Mouse (Mus musculus) neural tube, embryonic 11.5 days (tissue): Measurements from ENCODE around the gene Igf2bp2. TPM values are rescaled to one million over a fixed set of nuclear protein-coding genes. Genes with fewer than 3 reads are reported as not detected.

Experiments used
- ATAC-seq: fragments of 200-750 bp; cut with Nextera tagmentation; 2 replicates; pipeline ENCODE4 v1.8.0; 2017; ENCODE audit warnings: moderate number of reproducible peaks, mild to moderate bottlenecking, moderate TSS enrichment, moderate library complexity; ENCODE audit not compliant: insufficient read depth, low FRiP score, low TSS enrichment
- DNase-seq: peaks from one replicate; pipeline ENCODE4 v3.0.0-alpha.2; 2015; ENCODE audit warnings: low spot score
- H3K27ac ChIP-seq: fragments of 300-500 bp; sonication (generic); 2 replicates; pipeline ENCODE4 v1.5.1; 2014; ENCODE audit warnings: low read depth, mild to moderate bottlenecking, low read length
- H3K27me3 ChIP-seq: fragments of 300-500 bp; sonication (generic); 2 replicates; pipeline ENCODE4 v1.6.1; 2014; ENCODE audit warnings: mild to moderate bottlenecking, low read length, mixed read lengths; ENCODE audit not compliant: control insufficient read depth, insufficient read depth
- H3K36me3 ChIP-seq: fragments of 300-500 bp; sonication (generic); 2 replicates; pipeline ENCODE4 v1.6.1; 2014; ENCODE audit warnings: mild to moderate bottlenecking, low read length, moderate library complexity, mixed read lengths; ENCODE audit not compliant: control insufficient read depth, insufficient read depth
- H3K4me1 ChIP-seq: fragments of 300-500 bp; sonication (generic); 2 replicates; pipeline ENCODE4 v1.6.1; 2014; ENCODE audit warnings: low read length, mixed read lengths; ENCODE audit not compliant: control insufficient read depth, insufficient read depth
- H3K4me2 ChIP-seq: fragments of 300-500 bp; sonication (generic); 2 replicates; pipeline ENCODE4 v1.6.1; 2014; ENCODE audit warnings: low read depth, mild to moderate bottlenecking, moderate library complexity
- H3K4me3 ChIP-seq: fragments of 300-500 bp; sonication (generic); 2 replicates; pipeline ENCODE4 v1.5.1; 2014; ENCODE audit warnings: low read depth, low read length
- H3K9ac ChIP-seq: fragments of 300-500 bp; sonication (generic); 2 replicates; pipeline ENCODE4 v1.6.1; 2014; ENCODE audit warnings: mild to moderate bottlenecking, low read length
- H3K9me3 ChIP-seq: fragments of 300-500 bp; sonication (generic); 2 replicates; pipeline ENCODE4 v1.6.1; 2016; ENCODE audit warnings: low read length; ENCODE audit not compliant: control insufficient read depth
- WGBS: fragments of 180-500 bp; shearing (Covaris S2); extraction: QIAGEN DNeasy Blood & Tissue Kit; methylation state at CpG from one replicate; pipeline ENCODE4 v1.1.7; 2014; 5-methylcytosine and 5-hydroxymethylcytosine counted together
- polyA plus RNA-seq: library from polyadenylated mRNA; unstranded; fragments of >200 nt; fragmentation: Nextera tagmentation; extraction: Ambion mirVana; gene quantifications from 2 replicates; pipeline ENCODE4 v1.2.1, GENCODE M21; 2014

Igf2bp2 gene
- polyA plus RNA-seq, 1 experiment from 2014 or later = 141 TPM

DNA sequence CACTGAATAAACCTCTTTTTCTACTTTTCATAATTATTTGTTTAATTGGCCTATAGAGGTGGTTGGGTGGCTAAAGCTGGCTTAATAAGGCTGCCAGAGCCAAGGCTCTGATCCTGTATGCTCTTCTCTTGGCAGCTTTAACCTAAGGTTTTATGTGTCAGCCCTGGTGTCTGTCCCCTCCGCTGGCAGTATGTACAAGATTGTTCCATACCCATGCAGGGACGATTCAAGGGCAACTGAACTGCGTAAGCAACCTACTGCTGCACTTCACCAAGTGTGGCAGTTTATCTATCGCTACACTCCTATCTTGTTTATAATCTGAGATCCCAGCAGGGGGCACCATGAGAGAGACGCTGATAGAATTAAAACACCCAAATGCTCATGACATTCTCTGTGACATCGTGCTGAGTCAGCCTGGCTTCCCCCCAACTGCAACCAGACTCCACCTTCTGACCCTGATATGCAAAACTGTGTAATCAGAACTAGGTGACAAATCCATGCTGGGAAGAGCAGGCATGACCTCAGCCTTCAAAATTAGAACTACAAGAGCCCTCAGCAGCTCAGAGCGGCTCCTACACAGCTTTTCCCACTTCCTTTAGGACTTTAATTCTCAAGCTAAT lies 55.1 kb downstream of the Igf2bp2 start:
- Histone ChIP-seq H3K9me3 (no peaks in the 10 kb centered on the region), H3K27ac (no peak overlapping the region), H3K27me3 (no peaks in the 10 kb centered on the region), H3K4me1 (no peaks in the 10 kb centered on the region), H3K36me3 (no peaks in the 10 kb centered on the region; the same call in 1 of the 2 replicates), H3K4me2 (no peak overlapping the region), H3K9ac (no peak overlapping the region), H3K4me3 (no peak overlapping the region)
- ATAC-seq (no peak), DNase-seq (no peak)
- WGBS = 81% methylated on average over 7 of the region's 7 CpGs

DNA sequence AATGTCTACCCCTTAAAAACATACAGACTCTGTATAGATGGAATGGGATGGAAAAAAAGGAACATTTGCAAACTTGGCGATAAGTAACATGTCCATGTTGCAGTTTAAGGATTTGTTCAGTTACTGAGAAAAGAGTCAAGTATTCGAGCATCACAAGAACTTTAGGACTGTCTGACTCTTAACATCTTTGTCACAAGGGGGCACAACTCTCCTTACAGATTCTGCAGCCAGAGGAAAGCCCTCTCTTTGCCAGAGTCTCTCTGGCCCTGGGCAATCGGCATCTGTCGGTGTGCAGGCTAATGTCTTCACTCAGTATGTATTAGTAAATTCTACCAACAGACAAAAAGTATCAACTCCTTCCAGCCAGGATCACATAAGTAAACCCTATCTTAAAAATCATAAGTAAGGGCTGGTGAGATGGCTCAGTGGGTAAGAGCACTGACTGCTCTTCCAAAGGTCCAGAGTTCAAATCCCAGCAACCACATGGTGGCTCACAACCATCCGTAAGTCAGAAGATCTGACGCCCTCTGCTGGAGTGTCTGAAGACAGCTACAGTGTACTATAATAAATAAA lies 57.0 kb downstream of the Igf2bp2 start:
- no peak overlapping the region for H3K4me2 ChIP-seq
- no peaks in the 10 kb centered on the region for H3K27me3 ChIP-seq
- H3K4me3 ChIP-seq = no peak overlapping the region
- no peaks in the 10 kb centered on the region for H3K9me3 ChIP-seq
- ATAC-seq (no peak), DNase-seq (no peak)
- WGBS = 88% methylated on average over 6 of the region's 6 CpGs
- no peaks in the 10 kb centered on the region for H3K4me1 ChIP-seq
- H3K27ac ChIP-seq = no peak overlapping the region
- no peaks in the 10 kb centered on the region; the same call in 1 of the 2 replicates for H3K36me3 ChIP-seq
- H3K9ac ChIP-seq = no peak overlapping the region

DNA sequence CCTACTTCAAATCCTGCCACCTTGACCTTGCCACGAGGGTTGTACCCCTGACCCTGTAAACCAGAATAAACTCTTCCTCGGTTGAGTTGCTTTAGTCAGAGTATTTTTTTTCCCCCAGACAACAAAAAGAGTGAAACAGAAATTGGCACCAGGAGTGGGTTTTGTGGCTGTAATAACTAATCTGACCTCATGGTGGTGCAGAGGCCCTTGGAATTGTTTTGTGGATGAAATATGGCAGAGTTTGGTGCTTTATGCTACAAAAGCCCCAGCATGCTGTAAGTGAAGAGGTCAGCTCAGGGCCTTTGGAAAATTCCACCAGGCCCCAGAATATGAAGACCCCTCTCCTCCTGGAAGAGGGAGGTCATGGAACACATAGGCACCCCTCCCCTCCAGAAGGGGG lies 63.0 kb downstream of the Igf2bp2 start:
- no peaks in the 10 kb centered on the region for H3K36me3 ChIP-seq
- no peak overlapping the region for H3K27ac ChIP-seq
- H3K4me3 ChIP-seq = no peak overlapping the region
- no peak overlapping the region for H3K4me2 ChIP-seq
- H3K4me1 ChIP-seq = no peaks in the 10 kb centered on the region; the same call in 1 of the 2 replicates
- no peaks in the 10 kb centered on the region for H3K9me3 ChIP-seq
- no peak overlapping the region for H3K9ac ChIP-seq
- no peaks in the 10 kb centered on the region for H3K27me3 ChIP-seq
- WGBS = 88% methylated on average over 2 of the region's 2 CpGs
- no peak for DNase-seq
- ATAC-seq = no peak

GRCm38 (mm10) chr16:22097659-22098058 lies 65.4 kb downstream of the Igf2bp2 start:
- ATAC-seq (no peak), DNase-seq (no peak)
- Histone ChIP-seq H3K27me3 (no peaks in the 10 kb centered on the region), H3K4me2 (no peak overlapping the region), H3K9ac (no peak overlapping the region), H3K9me3 (no peaks in the 10 kb centered on the region), H3K27ac (no peak overlapping the region), H3K4me1 (no peaks in the 10 kb centered on the region; the same call in 1 of the 2 replicates), H3K36me3 (no peaks in the 10 kb centered on the region), H3K4me3 (no peak overlapping the region)
- 53% methylated on average over 7 of the region's 7 CpGs for WGBS

GRCm38 (mm10) chr16:22095751-22096150 lies 67.3 kb downstream of the Igf2bp2 start:
- ATAC-seq (no peak), DNase-seq (no peak)
- no peaks in the 10 kb centered on the region for H3K27me3 ChIP-seq
- H3K36me3 ChIP-seq = no peaks in the 10 kb centered on the region
- H3K4me2 ChIP-seq = no peak overlapping the region
- no peaks in the 10 kb centered on the region; the same call in 1 of the 2 replicates for H3K4me1 ChIP-seq
- H3K27ac ChIP-seq = no peak overlapping the region
- WGBS = 93% methylated on average over 1 of the region's 1 CpGs
- no peak overlapping the region for H3K4me3 ChIP-seq
- H3K9ac ChIP-seq = no peak overlapping the region
- H3K9me3 ChIP-seq = no peaks in the 10 kb centered on the region

GRCm38 (mm10) chr16:22091255-22091783 lies 71.8 kb downstream of the Igf2bp2 start:
- ATAC-seq (no peak), DNase-seq (no peak)
- Histone ChIP-seq H3K27ac (no peak overlapping the region), H3K27me3 (no peaks in the 10 kb centered on the region), H3K36me3 (no peaks in the 10 kb centered on the region; the same call in 1 of the 2 replicates), H3K9me3 (no peaks in the 10 kb centered on the region), H3K4me2 (no peak overlapping the region), H3K4me3 (no peak overlapping the region), H3K4me1 (no peaks in the 10 kb centered on the region), H3K9ac (no peak overlapping the region)
- 95% methylated on average over 3 of the region's 3 CpGs for WGBS

DNA sequence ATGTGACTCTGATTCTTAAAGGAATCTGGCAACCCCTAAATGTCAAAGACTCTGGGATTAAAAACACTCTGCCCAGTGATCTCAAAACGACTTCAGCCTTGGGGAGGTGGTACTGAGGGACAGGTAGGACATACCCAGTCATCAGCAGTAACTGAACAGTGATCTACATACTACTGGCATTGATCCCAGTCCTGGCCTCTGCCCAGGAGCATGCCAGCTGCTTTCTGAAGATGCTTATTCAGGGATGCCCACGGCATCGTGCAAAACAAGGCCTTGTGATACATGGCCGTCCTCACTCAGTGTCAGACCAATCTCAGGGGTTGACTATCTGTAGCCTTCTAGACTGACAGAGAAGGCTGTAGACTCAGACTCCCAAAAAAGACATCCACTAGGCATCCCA lies 77.7 kb downstream of the Igf2bp2 start:
- Histone ChIP-seq H3K36me3 (peaks cover 8% of the 10 kb centered on the region), H3K4me3 (no peak overlapping the region), H3K27ac (no peak overlapping the region), H3K4me2 (no peak overlapping the region), H3K9me3 (no peaks in the 10 kb centered on the region), H3K4me1 (no peaks in the 10 kb centered on the region), H3K27me3 (no peaks in the 10 kb centered on the region), H3K9ac (no peak overlapping the region)
- DNase-seq (no peak), ATAC-seq (no peak)
- 97% methylated on average over 4 of the region's 4 CpGs for WGBS

DNA sequence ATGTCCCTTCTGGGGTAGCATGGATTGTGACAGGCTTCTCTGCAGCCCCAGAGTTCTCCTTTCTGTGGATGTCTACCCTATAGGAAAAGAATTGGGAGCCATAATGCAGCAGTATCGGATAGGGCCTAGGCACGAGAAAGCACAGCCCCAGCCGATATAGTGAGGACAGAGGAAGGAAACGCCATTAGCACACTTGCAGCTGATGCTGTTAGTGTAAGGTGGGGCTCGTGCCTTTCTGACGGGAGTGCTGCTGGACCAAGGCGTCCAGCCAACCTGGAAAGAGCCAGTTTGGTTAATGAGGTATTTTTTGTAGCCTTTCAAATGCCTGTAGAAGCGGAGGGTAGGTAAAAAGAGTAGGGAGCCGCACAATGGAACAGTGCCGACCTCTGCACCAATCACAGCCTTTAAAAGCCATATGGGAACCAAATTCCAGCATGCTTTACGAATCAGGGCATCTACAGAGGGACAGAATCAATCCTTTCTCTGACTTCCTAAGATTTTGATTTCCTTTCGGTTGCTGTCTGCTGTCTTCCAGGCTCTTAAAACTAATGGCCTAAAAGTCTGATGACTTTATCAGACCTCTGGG lies 82.9 kb downstream of the Igf2bp2 start:
- WGBS = 90% methylated on average over 12 of the region's 12 CpGs
- Histone ChIP-seq H3K9ac (no peak overlapping the region), H3K4me3 (no peak overlapping the region), H3K4me2 (no peak overlapping the region), H3K4me1 (no peaks in the 10 kb centered on the region), H3K36me3 (peaks cover 18% of the 10 kb centered on the region), H3K27me3 (no peaks in the 10 kb centered on the region), H3K27ac (no peak overlapping the region), H3K9me3 (no peaks in the 10 kb centered on the region)
- no peak for DNase-seq
- no peak for ATAC-seq

DNA sequence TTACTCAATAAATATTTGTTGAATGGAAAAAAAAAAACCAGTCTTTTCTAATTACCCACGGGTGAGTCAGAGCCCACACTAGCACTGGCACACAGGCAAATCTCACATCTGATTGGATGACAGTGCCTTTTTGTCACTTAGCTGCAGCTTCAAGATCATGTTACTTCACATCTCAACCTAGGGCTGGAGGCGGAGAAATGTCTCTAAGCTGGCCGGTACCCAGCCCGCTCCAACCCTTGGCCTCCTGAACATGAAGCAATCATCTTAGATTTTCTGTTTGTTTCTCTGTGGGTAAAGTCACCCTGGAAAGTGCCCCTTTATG lies 86.5 kb downstream of the Igf2bp2 start:
- Histone ChIP-seq H3K9me3 (no peaks in the 10 kb centered on the region), H3K27ac (no peak overlapping the region), H3K4me1 (no peaks in the 10 kb centered on the region), H3K27me3 (no peaks in the 10 kb centered on the region), H3K4me2 (no peak overlapping the region), H3K9ac (no peak overlapping the region), H3K4me3 (no peak overlapping the region), H3K36me3 (peaks cover 14% of the 10 kb centered on the region)
- WGBS = 54% methylated on average over 4 of the region's 4 CpGs
- no peak for ATAC-seq
- no peak for DNase-seq
